Mouse (Mus musculus): ENCODE measurements around the gene Slc39a11. TPM values are rescaled to one million over a fixed set of nuclear protein-coding genes. Genes with fewer than 3 reads are reported as not detected.

Gene Slc39a11
- polyA plus RNA-seq, 1 experiment from 2014 or later = 12.5 TPM

- ATAC-seq (replicated peaks; ENCODE audit: insufficient number of reproducible peaks, low FRiP score, low TSS enrichment, low read depth) (no peak), DNase-seq (ENCODE audit: low spot score) (no peak)
- Histone ChIP-seq H3K4me2 (ENCODE audit: low read depth, low read length) (no peak overlapping the region), H3K4me1 (ENCODE audit: control insufficient read depth, insufficient read depth, low read length) (no peaks in the 10 kb centered on the region), H3K36me3 (replicated peaks; ENCODE audit: control insufficient read depth, insufficient read depth, low read depth, low read length) (no peaks in the 10 kb centered on the region), H3K27me3 (ENCODE audit: control insufficient read depth, insufficient read depth, low read length) (no peaks in the 10 kb centered on the region), H3K9ac (replicated peaks; ENCODE audit: low read length) (no peak overlapping the region), H3K9me3 (replicated peaks; ENCODE audit: control insufficient read depth, low read length) (no peaks in the 10 kb centered on the region), H3K27ac (replicated peaks; ENCODE audit: low read depth, low read length) (no peak overlapping the region), H3K4me3 (ENCODE audit: low read depth, low read length) (no peak overlapping the region)
- WGBS = 73% methylated on average over 17 of the region's 17 CpGs
Observed at GRCm38 (mm10) chr11:113469919-113470785, 179.7 kb downstream of the Slc39a11 start.

- no peaks in the 10 kb centered on the region for H3K4me1 ChIP-seq (ENCODE audit: control insufficient read depth, insufficient read depth, low read length)
- H3K9me3 ChIP-seq (replicated peaks; ENCODE audit: control insufficient read depth, low read length) = no peaks in the 10 kb centered on the region
- no peak for DNase-seq (ENCODE audit: low spot score)
- H3K27me3 ChIP-seq (ENCODE audit: control insufficient read depth, insufficient read depth, low read length) = no peaks in the 10 kb centered on the region
- no peak overlapping the region for H3K27ac ChIP-seq (replicated peaks; ENCODE audit: low read depth, low read length)
- no peak for ATAC-seq (replicated peaks; ENCODE audit: insufficient number of reproducible peaks, low FRiP score, low TSS enrichment, low read depth)
- H3K4me2 ChIP-seq (ENCODE audit: low read depth, low read length) = no peak overlapping the region
- H3K4me3 ChIP-seq (ENCODE audit: low read depth, low read length) = no peak overlapping the region
- H3K36me3 ChIP-seq (replicated peaks; ENCODE audit: control insufficient read depth, insufficient read depth, low read depth, low read length) = no peaks in the 10 kb centered on the region
- no peak overlapping the region for H3K9ac ChIP-seq (replicated peaks; ENCODE audit: low read length)
- 68% methylated on average over 10 of the region's 10 CpGs for WGBS
Observed at GRCm38 (mm10) chr11:113468016-113468415, 181.9 kb downstream of the Slc39a11 start.

GRCm38 (mm10) chr11:113467313-113467811 is 182.5 kb downstream of the Slc39a11 start:
- DNase-seq (ENCODE audit: low spot score) = no peak
- H3K4me3 ChIP-seq (ENCODE audit: low read depth, low read length) = no peak overlapping the region
- no peaks in the 10 kb centered on the region for H3K36me3 ChIP-seq (replicated peaks; ENCODE audit: control insufficient read depth, insufficient read depth, low read depth, low read length)
- 87% methylated on average over 12 of the region's 12 CpGs for WGBS
- no peaks in the 10 kb centered on the region for H3K4me1 ChIP-seq (ENCODE audit: control insufficient read depth, insufficient read depth, low read length)
- H3K9me3 ChIP-seq (replicated peaks; ENCODE audit: control insufficient read depth, low read length) = no peaks in the 10 kb centered on the region
- peak overlapping the region; percentile 38; the same call in 1 of the 2 replicates for H3K27ac ChIP-seq (replicated peaks; ENCODE audit: low read depth, low read length)
- H3K4me2 ChIP-seq (ENCODE audit: low read depth, low read length) = no peak overlapping the region
- H3K9ac ChIP-seq (replicated peaks; ENCODE audit: low read length) = no peak overlapping the region
- no peaks in the 10 kb centered on the region for H3K27me3 ChIP-seq (ENCODE audit: control insufficient read depth, insufficient read depth, low read length)
- ATAC-seq (replicated peaks; ENCODE audit: insufficient number of reproducible peaks, low FRiP score, low TSS enrichment, low read depth) = peak; percentile 57; the same call in 1 of the 2 replicates

GRCm38 (mm10) chr11:113460118-113460517 is 189.8 kb downstream of the Slc39a11 start:
- DNase-seq (ENCODE audit: low spot score) = no peak
- Histone ChIP-seq H3K27me3 (ENCODE audit: control insufficient read depth, insufficient read depth, low read length) (no peaks in the 10 kb centered on the region), H3K9ac (replicated peaks; ENCODE audit: low read length) (no peak overlapping the region), H3K9me3 (replicated peaks; ENCODE audit: control insufficient read depth, low read length) (no peaks in the 10 kb centered on the region), H3K4me1 (ENCODE audit: control insufficient read depth, insufficient read depth, low read length) (no peaks in the 10 kb centered on the region), H3K27ac (replicated peaks; ENCODE audit: low read depth, low read length) (no peak overlapping the region), H3K4me2 (ENCODE audit: low read depth, low read length) (no peak overlapping the region), H3K36me3 (replicated peaks; ENCODE audit: control insufficient read depth, insufficient read depth, low read depth, low read length) (no peaks in the 10 kb centered on the region), H3K4me3 (ENCODE audit: low read depth, low read length) (no peak overlapping the region)
- 97% methylated on average over 2 of the region's 2 CpGs for WGBS
- 0 out of 2 replicates have a peak, but pooled peaks have one; percentile 9 for ATAC-seq (replicated peaks; ENCODE audit: insufficient number of reproducible peaks, low FRiP score, low TSS enrichment, low read depth)

GRCm38 (mm10) chr11:113458582-113459210 is 191.2 kb downstream of the Slc39a11 start:
- Histone ChIP-seq H3K4me1 (ENCODE audit: control insufficient read depth, insufficient read depth, low read length) (no peaks in the 10 kb centered on the region), H3K4me2 (ENCODE audit: low read depth, low read length) (no peak overlapping the region), H3K36me3 (replicated peaks; ENCODE audit: control insufficient read depth, insufficient read depth, low read depth, low read length) (no peaks in the 10 kb centered on the region), H3K27me3 (ENCODE audit: control insufficient read depth, insufficient read depth, low read length) (no peaks in the 10 kb centered on the region), H3K4me3 (ENCODE audit: low read depth, low read length) (no peak overlapping the region), H3K9me3 (replicated peaks; ENCODE audit: control insufficient read depth, low read length) (no peaks in the 10 kb centered on the region), H3K27ac (replicated peaks; ENCODE audit: low read depth, low read length) (no peak overlapping the region), H3K9ac (replicated peaks; ENCODE audit: low read length) (no peak overlapping the region)
- DNase-seq (ENCODE audit: low spot score) (no peak), ATAC-seq (replicated peaks; ENCODE audit: insufficient number of reproducible peaks, low FRiP score, low TSS enrichment, low read depth) (no peak)
- WGBS = 68% methylated on average over 15 of the region's 15 CpGs

GRCm38 (mm10) chr11:113452861-113453568 is 196.9 kb downstream of the Slc39a11 start:
- ATAC-seq (replicated peaks; ENCODE audit: insufficient number of reproducible peaks, low FRiP score, low TSS enrichment, low read depth) (peak; percentile 23; the same call in 1 of the 2 replicates), DNase-seq (ENCODE audit: low spot score) (peak; percentile 67)
- no peak overlapping the region for H3K4me3 ChIP-seq (ENCODE audit: low read depth, low read length)
- peaks cover 3% of the 10 kb centered on the region for H3K4me1 ChIP-seq (ENCODE audit: control insufficient read depth, insufficient read depth, low read length)
- no peaks in the 10 kb centered on the region for H3K36me3 ChIP-seq (replicated peaks; ENCODE audit: control insufficient read depth, insufficient read depth, low read depth, low read length)
- 19% methylated on average over 16 of the region's 16 CpGs for WGBS
- H3K9ac ChIP-seq (replicated peaks; ENCODE audit: low read length) = no peak overlapping the region
- no peaks in the 10 kb centered on the region for H3K9me3 ChIP-seq (replicated peaks; ENCODE audit: control insufficient read depth, low read length)
- H3K27ac ChIP-seq (replicated peaks; ENCODE audit: low read depth, low read length) = peak overlapping the region; percentile 28; the same call in 1 of the 2 replicates
- no peaks in the 10 kb centered on the region for H3K27me3 ChIP-seq (ENCODE audit: control insufficient read depth, insufficient read depth, low read length)
- H3K4me2 ChIP-seq (ENCODE audit: low read depth, low read length) = peak overlapping the region; percentile 10; the same call in 1 of the 2 replicates

- Histone ChIP-seq H3K27me3 (ENCODE audit: control insufficient read depth, insufficient read depth, low read length) (no peaks in the 10 kb centered on the region), H3K4me2 (ENCODE audit: low read depth, low read length) (no peak overlapping the region), H3K36me3 (replicated peaks; ENCODE audit: control insufficient read depth, insufficient read depth, low read depth, low read length) (no peaks in the 10 kb centered on the region), H3K9me3 (replicated peaks; ENCODE audit: control insufficient read depth, low read length) (no peaks in the 10 kb centered on the region), H3K4me1 (ENCODE audit: control insufficient read depth, insufficient read depth, low read length) (peaks cover 3% of the 10 kb centered on the region), H3K4me3 (ENCODE audit: low read depth, low read length) (no peak overlapping the region), H3K27ac (replicated peaks; ENCODE audit: low read depth, low read length) (no peak overlapping the region), H3K9ac (replicated peaks; ENCODE audit: low read length) (no peak overlapping the region)
- ATAC-seq (replicated peaks; ENCODE audit: insufficient number of reproducible peaks, low FRiP score, low TSS enrichment, low read depth) (no peak), DNase-seq (ENCODE audit: low spot score) (no peak)
- 79% methylated on average over 10 of the region's 10 CpGs for WGBS
Observed at GRCm38 (mm10) chr11:113451301-113451700, 198.6 kb downstream of the Slc39a11 start.

All from embryonic facial prominence, embryonic 11.5 days (tissue).